Mouse (Mus musculus): ENCODE measurements at regions not wholly inside any gene's neighbourhood (a gene's known extent, or its start where the extent isn't known, plus 50 kb on each side); places are given as distances from the start of the nearest gene placed in this dataset.

- Histone ChIP-seq H3K36me3 (ENCODE audit: control insufficient read depth in 1 of 2, insufficient read depth in 2 of 2, low read length in 2 of 2) (no peaks in the 10 kb centered on the region), H3K9me3 (replicated peaks; ENCODE audit: insufficient read depth, low read length) (no peaks in the 10 kb centered on the region), H3K79me2 (ENCODE audit: control insufficient read depth, insufficient read depth, low read length, poor library complexity) (no peaks in the 10 kb centered on the region), H3K4me3 (ENCODE audit: control insufficient read depth in 1 of 2, insufficient read depth in 1 of 2, low read depth in 2 of 2, low read length in 2 of 2) (no peak overlapping the region), H3K4me1 (ENCODE audit: control insufficient read depth in 1 of 2, insufficient read depth in 2 of 2, low read length in 2 of 2) (no peaks in the 10 kb centered on the region), H3K9ac (ENCODE audit: control insufficient read depth, low read depth, low read length, poor library complexity, severe bottlenecking) (no peak overlapping the region), H3K27me3 (ENCODE audit: control insufficient read depth in 1 of 2, insufficient read depth in 2 of 2, low read length in 2 of 2) (no peaks in the 10 kb centered on the region), H3K27ac (ENCODE audit: control insufficient read depth, low read depth, low read length) (no peak overlapping the region)
- peak; percentile 44 for DNase-seq (ENCODE audit: low read depth, low spot score)
- TF ChIP-seq MAZ (IDR thresholded peaks at IDR 0.05; ENCODE audit: low read depth, low read length) = no peak
- TF ChIP-seq SIN3A (IDR thresholded peaks at IDR 0.05; ENCODE audit: low read length) = no peak
- TF ChIP-seq MYB (IDR thresholded peaks at IDR 0.05; ENCODE audit: low read depth, low read length) = no peak
- no peak for TF ChIP-seq BHLHE40 (IDR thresholded peaks at IDR 0.05; ENCODE audit: borderline replicate concordance, low read depth, low read length)
- no peak for TF ChIP-seq RCOR1 (IDR thresholded peaks at IDR 0.05; ENCODE audit: low read depth, low read length)
- no peak for TF ChIP-seq NRF1 (IDR thresholded peaks at IDR 0.05; ENCODE audit: insufficient read depth, low read depth, low read length, poor library complexity, severe bottlenecking)
- TF ChIP-seq TAL1 (IDR thresholded peaks at IDR 0.05; ENCODE audit: low read length) = no peak
- TF ChIP-seq ZKSCAN1 (IDR thresholded peaks at IDR 0.05; ENCODE audit: low read depth, low read length) = no peak
- no peak for TF ChIP-seq ELF1 (IDR thresholded peaks at IDR 0.05; ENCODE audit: low read depth, low read length)
- no peak for TF ChIP-seq JUND (IDR thresholded peaks at IDR 0.05; ENCODE audit: low read depth, low read length)
- no peak for TF ChIP-seq CTCF (IDR thresholded peaks at IDR 0.05 in 2 of 3, conservative IDR thresholded peaks at IDR 0.05 in 1 of 3; ENCODE audit: control insufficient read depth in 1 of 3, insufficient read depth in 1 of 3, low read depth in 2 of 3, low read length in 3 of 3, poor library complexity in 1 of 3, severe bottlenecking in 1 of 3)
- no peak for TF ChIP-seq KAT2A (conservative IDR thresholded peaks at IDR 0.05; ENCODE audit: low read depth, low read length)
- no peak for TF ChIP-seq USF2 (IDR thresholded peaks at IDR 0.05; ENCODE audit: borderline replicate concordance in 1 of 2, insufficient read depth in 1 of 2, low read depth in 1 of 2, low read length in 2 of 2)
- TF ChIP-seq CHD1 (IDR thresholded peaks at IDR 0.05; ENCODE audit: low read depth, low read length) = no peak
- no peak for TF ChIP-seq EP300 (IDR thresholded peaks at IDR 0.05; ENCODE audit: low read depth in 1 of 2, low read length in 2 of 2)
- no peak for TF ChIP-seq MXI1 (IDR thresholded peaks at IDR 0.05; ENCODE audit: low read depth, low read length)
Observed at GRCm38 (mm10) chr12:114832916-114833315, 1214.6 kb upstream of the Zfp386 start.
